Mouse (Mus musculus): ENCODE results near the gene R3hdm1. TPM values are rescaled to one million over a fixed set of nuclear protein-coding genes. Genes with fewer than 3 reads are reported as not detected.
A peak's percentile ranks its signal among the peaks of the same experiment; 100 is the strongest.

Gene R3hdm1
- polyA plus RNA-seq (2015; fragmentation: Nextera tagmentation; extraction: Ambion mirVana), result 88.4 and 88.8 TPM in 2 replicates

DNA sequence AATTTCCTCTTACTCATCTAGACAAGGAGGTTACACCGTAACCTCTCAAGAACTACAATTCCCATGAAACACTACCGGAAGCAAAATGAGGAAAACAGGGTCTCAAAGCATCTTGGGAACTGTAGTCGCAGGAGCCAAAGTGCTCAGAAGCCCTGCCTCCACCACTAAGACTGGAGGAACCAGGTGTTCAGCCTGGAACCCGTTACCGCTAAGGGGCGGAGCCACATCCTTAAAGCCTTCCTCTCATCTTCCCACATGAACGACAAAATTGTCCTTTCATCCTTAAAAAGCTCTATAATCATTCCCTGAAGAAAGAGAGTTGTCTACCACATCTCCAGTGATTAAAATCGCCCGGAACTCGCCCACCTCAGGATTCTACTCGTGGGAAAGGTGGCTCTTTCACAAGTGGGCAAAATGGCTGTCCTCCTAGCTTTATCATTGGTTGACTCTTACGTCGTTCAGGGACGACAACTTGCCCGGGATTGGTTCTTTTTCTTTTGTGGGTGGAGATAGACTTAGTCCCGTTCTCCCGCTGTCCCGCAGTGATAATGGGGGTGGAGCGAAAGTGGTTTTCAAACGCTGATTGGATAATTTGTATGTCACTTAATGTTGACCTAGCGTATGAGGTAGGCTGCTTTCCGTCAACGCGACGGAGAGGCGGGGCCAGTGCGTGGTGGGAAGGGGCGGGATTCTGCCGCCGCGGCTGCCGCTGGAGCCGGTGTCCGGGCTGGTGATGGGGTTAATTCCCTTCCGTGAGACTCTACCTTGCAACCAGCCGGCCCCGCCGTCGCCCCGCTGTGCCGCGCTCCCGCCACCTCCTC, at the start of gene R3hdm1, which contains the start of gene Zranb3:
R3hdm1 (plus strand) TSS at position 661 of the 821 bp plus-strand sequence.
Zranb3 (minus strand) TSS at position 407 of the 821 bp plus-strand sequence.
- under 1% methylated on average over 43 of the region's 43 CpGs for WGBS
- ATAC-seq (ENCODE audit: insufficient number of reproducible peaks, insufficient read depth, low FRiP score, low TSS enrichment, low read depth), result peak; percentile 97
- H3K4me1 ChIP-seq, result peaks cover 8% of the 10 kb centered on the region

DNA sequence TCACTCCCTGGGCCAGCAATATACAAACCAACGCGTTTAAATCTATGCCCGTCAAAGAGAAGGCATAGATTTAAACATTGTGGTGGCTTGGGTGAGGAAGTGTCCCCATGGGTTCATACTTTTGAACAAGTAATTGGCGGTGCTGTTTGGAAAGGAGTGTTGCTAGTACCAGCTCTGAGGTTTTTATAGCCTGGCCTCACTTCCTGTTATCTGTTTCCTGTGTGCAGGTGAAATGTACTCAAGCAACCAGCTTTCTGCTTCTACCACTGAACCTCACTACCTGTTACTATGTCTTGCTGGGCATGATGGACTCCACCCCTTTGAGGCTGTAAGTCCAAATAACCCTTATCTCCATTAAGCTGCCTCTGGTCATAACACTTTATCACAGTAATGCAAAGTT, 45.8 kb upstream of the R3hdm1 start:
- 96% methylated on average over 4 of the region's 4 CpGs for WGBS
- Histone ChIP-seq H3K9ac (no peak overlapping the region), H3K4me1 (no peaks in the 10 kb centered on the region), H3K9me3 (no peaks in the 10 kb centered on the region), H3K36me3 (no peaks in the 10 kb centered on the region), H3K4me2 (no peak overlapping the region), H3K4me3 (no peak overlapping the region), H3K27ac (no peak overlapping the region), H3K27me3 (no peaks in the 10 kb centered on the region)
- no peak for ATAC-seq (ENCODE audit: insufficient number of reproducible peaks, insufficient read depth, low FRiP score, low TSS enrichment, low read depth)

More for the DNA sequence above, at the start of gene R3hdm1, which contains the start of gene Zranb3:
- peak within 1 kb of the TSS; percentile 89 for H3K27ac ChIP-seq
- H3K4me2 ChIP-seq, result peak within 1 kb of the TSS; percentile 77
- H3K27me3 ChIP-seq, result no peaks in the 10 kb centered on the region
- no peaks in the 10 kb centered on the region for H3K36me3 ChIP-seq
- peak within 1 kb of the TSS; percentile 92 for H3K9ac ChIP-seq
- H3K4me3 ChIP-seq, result peak within 1 kb of the TSS; percentile 97
- no peaks in the 10 kb centered on the region for H3K9me3 ChIP-seq

DNA sequence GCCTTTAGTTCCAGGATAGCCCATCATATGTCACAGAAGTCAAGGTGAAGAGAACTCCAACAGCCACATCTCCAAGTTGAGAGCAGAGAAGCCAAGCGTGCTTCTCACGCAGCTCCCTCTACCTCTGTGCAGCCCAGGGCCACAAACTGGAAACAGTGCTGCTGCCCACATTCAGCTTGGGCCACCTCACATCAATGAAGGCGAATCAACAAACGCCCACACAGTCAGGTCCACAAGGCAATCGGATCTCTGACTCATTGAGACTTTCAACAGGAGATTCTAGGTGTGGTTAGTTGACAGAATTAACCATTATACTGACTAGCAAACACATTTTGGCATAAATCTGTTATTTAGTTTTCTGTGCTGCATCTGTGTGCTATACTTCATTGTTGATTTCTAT, 44.5 kb upstream of the R3hdm1 start:
- Histone ChIP-seq H3K36me3 (no peaks in the 10 kb centered on the region), H3K9ac (no peak overlapping the region), H3K9me3 (no peaks in the 10 kb centered on the region), H3K4me2 (no peak overlapping the region), H3K4me1 (no peaks in the 10 kb centered on the region), H3K4me3 (no peak overlapping the region), H3K27me3 (no peaks in the 10 kb centered on the region), H3K27ac (no peak overlapping the region)
- no peak for ATAC-seq (ENCODE audit: insufficient number of reproducible peaks, insufficient read depth, low FRiP score, low TSS enrichment, low read depth)
- 87% methylated on average over 5 of the region's 5 CpGs for WGBS

DNA sequence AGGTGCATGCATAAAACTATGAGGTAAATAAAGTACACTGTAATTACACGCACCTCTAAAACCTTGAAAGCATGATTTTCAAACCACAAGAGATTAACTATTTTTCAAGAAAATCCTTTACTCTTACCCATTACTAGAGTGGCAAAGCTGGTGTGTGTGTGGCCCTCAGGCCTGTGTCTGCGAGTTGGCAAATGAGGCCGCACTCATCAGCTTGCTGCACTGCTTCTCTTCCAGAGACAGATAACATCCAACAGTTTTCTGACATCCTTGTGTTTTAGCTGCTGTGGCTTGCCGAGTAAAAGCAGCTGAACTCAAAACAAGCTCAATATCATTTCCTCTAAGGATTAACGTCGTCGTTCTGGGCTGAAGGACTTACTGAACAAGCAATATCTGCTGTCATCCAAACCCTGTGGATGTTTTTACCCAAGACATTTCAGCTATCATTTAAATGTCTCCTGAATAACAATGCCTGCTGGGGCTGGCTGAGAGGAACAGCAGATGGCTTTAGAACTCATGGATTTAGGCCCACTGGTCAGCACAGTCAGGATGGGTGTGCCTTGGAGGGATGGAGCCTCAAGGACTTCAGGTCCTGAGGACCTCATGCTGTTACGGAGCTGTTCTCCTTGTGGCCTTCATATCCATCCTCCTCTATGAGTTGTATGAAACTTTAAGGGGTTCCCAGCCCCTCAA, 42.3 kb upstream of the R3hdm1 start:
- no peaks in the 10 kb centered on the region for H3K27me3 ChIP-seq
- H3K4me2 ChIP-seq, result no peak overlapping the region
- H3K9me3 ChIP-seq, result no peaks in the 10 kb centered on the region
- ATAC-seq (ENCODE audit: insufficient number of reproducible peaks, insufficient read depth, low FRiP score, low TSS enrichment, low read depth), result no peak
- 64% methylated on average over 8 of the region's 8 CpGs for WGBS
- no peaks in the 10 kb centered on the region for H3K36me3 ChIP-seq
- no peak overlapping the region for H3K9ac ChIP-seq
- no peak overlapping the region; the same call in 1 of the 2 replicates for H3K27ac ChIP-seq
- H3K4me1 ChIP-seq, result no peaks in the 10 kb centered on the region
- no peak overlapping the region for H3K4me3 ChIP-seq

- no peaks in the 10 kb centered on the region for H3K4me1 ChIP-seq
- H3K27me3 ChIP-seq, result no peaks in the 10 kb centered on the region
- H3K36me3 ChIP-seq, result no peaks in the 10 kb centered on the region
- ATAC-seq (ENCODE audit: insufficient number of reproducible peaks, insufficient read depth, low FRiP score, low TSS enrichment, low read depth), result no peak
- H3K4me3 ChIP-seq, result no peak overlapping the region
- WGBS, result 80% methylated on average over 1 of the region's 1 CpGs
- no peak overlapping the region for H3K27ac ChIP-seq
- no peaks in the 10 kb centered on the region for H3K9me3 ChIP-seq
- no peak overlapping the region for H3K9ac ChIP-seq
- no peak overlapping the region for H3K4me2 ChIP-seq
Observed at GRCm38 (mm10) chr1:128061401-128061800, 41.7 kb upstream of the R3hdm1 start.

GRCm38 (mm10) chr1:128062167-128062566, 40.9 kb upstream of the R3hdm1 start:
- Histone ChIP-seq H3K36me3 (no peaks in the 10 kb centered on the region), H3K9me3 (no peaks in the 10 kb centered on the region), H3K9ac (no peak overlapping the region), H3K4me2 (no peak overlapping the region), H3K4me3 (no peak overlapping the region), H3K27me3 (no peaks in the 10 kb centered on the region), H3K27ac (no peak overlapping the region), H3K4me1 (no peaks in the 10 kb centered on the region)
- whole genome bisulfite sequencing, result 79% methylated on average over 1 of the region's 1 CpGs
- ATAC-seq (ENCODE audit: insufficient number of reproducible peaks, insufficient read depth, low FRiP score, low TSS enrichment, low read depth), result no peak

- H3K27me3 ChIP-seq, result no peaks in the 10 kb centered on the region
- H3K36me3 ChIP-seq, result no peaks in the 10 kb centered on the region
- no peaks in the 10 kb centered on the region for H3K9me3 ChIP-seq
- no peak overlapping the region for H3K4me2 ChIP-seq
- no peak for ATAC-seq (ENCODE audit: insufficient number of reproducible peaks, insufficient read depth, low FRiP score, low TSS enrichment, low read depth)
- H3K27ac ChIP-seq, result no peak overlapping the region
- no peaks in the 10 kb centered on the region for H3K4me1 ChIP-seq
- H3K4me3 ChIP-seq, result no peak overlapping the region
- WGBS, result 84% methylated on average over 6 of the region's 6 CpGs
- no peak overlapping the region for H3K9ac ChIP-seq
Observed at GRCm38 (mm10) chr1:128064716-128065115, 38.4 kb upstream of the R3hdm1 start.

GRCm38 (mm10) chr1:128068945-128069397, 34.1 kb upstream of the R3hdm1 start:
- Histone ChIP-seq H3K9me3 (no peaks in the 10 kb centered on the region), H3K27ac (no peak overlapping the region), H3K4me1 (no peaks in the 10 kb centered on the region), H3K36me3 (no peaks in the 10 kb centered on the region), H3K9ac (no peak overlapping the region), H3K4me3 (no peak overlapping the region), H3K4me2 (no peak overlapping the region), H3K27me3 (no peaks in the 10 kb centered on the region)
- ATAC-seq (ENCODE audit: insufficient number of reproducible peaks, insufficient read depth, low FRiP score, low TSS enrichment, low read depth), result no peak
- WGBS, result 85% methylated on average over 2 of the region's 2 CpGs

DNA sequence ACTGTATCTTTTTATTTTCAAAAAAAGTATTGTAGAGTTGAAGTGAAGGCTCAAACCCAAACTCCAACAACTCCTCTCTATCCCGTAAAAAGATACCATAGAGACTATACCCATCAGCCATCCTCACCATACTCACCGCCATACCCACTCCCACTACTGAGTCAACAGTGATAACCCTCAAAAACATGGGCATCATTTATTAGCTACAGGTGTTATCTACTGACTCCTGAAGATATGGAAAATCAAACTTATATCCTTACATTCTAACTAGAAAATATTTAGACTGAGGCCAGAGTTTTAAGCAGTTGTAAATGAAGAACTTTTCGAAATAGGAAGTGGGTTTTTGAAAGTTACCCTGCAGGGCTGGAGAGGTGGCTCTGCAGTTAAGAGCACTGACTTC, 33.1 kb upstream of the R3hdm1 start:
- H3K4me1 ChIP-seq, result no peaks in the 10 kb centered on the region
- no peak overlapping the region for H3K27ac ChIP-seq
- whole genome bisulfite sequencing, result 94% methylated on average over 3 of the region's 3 CpGs
- H3K9ac ChIP-seq, result no peak overlapping the region
- no peaks in the 10 kb centered on the region for H3K9me3 ChIP-seq
- no peaks in the 10 kb centered on the region for H3K27me3 ChIP-seq
- ATAC-seq (ENCODE audit: insufficient number of reproducible peaks, insufficient read depth, low FRiP score, low TSS enrichment, low read depth), result no peak
- H3K36me3 ChIP-seq, result no peaks in the 10 kb centered on the region
- no peak overlapping the region for H3K4me2 ChIP-seq
- no peak overlapping the region for H3K4me3 ChIP-seq

DNA sequence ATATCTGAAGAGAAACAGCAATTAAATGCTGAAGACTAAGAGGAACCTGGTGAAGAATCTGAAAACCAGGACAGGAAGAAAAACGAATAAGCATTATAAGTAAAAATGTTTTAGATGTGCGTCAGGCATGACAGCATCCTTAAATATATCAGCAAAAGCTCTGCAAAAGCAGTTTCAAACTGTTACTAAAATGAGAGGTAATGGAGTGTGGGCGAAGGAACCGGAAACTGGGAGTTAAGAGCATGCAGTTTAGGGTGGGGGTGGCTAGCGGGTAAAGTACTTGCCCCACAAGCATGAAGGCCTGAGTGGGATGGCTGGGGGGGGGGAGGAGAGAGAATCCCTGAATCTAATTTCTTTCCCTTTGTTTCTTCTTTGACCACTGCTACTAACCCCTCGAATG, 30.1 kb upstream of the R3hdm1 start:
- 94% methylated on average over 6 of the region's 6 CpGs for WGBS
- H3K36me3 ChIP-seq, result no peaks in the 10 kb centered on the region
- no peaks in the 10 kb centered on the region for H3K27me3 ChIP-seq
- H3K4me3 ChIP-seq, result no peak overlapping the region
- H3K4me1 ChIP-seq, result no peaks in the 10 kb centered on the region
- no peak overlapping the region for H3K4me2 ChIP-seq
- no peak overlapping the region for H3K9ac ChIP-seq
- H3K9me3 ChIP-seq, result no peaks in the 10 kb centered on the region
- no peak for ATAC-seq (ENCODE audit: insufficient number of reproducible peaks, insufficient read depth, low FRiP score, low TSS enrichment, low read depth)
- no peak overlapping the region for H3K27ac ChIP-seq

DNA sequence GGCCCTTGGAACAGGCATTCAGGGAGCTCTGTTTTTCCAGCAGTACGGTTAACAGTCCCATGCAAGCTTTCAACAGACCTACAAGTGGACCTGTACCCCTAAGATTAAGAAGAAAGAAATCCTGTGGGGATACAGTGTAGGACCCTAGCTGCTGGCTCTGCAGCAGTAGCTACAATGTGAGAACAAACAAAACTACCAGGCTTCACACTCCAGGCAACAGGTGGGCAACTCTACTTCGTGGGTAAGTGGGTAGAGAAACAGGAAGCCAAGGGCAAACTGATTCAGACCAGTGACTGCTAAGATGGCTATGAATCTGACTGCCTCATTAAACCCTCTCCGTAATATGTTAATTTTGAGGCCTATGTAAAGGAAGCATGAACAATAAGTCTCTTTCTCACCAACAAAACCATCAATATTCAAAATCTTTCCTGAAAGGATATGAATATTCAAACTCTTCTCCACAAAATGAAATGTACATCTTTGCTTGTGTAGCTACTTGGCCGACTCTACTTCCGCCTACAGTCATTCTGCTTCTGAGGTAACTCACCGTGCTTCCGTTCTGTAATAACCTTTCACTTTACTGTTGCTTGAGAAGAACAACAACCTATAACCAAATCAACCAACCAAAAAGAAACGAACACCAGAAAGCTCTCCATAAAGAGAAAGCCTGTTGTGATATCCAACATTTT, 26.2 kb upstream of the R3hdm1 start:
- H3K27ac ChIP-seq, result no peak overlapping the region
- ATAC-seq (ENCODE audit: insufficient number of reproducible peaks, insufficient read depth, low FRiP score, low TSS enrichment, low read depth), result no peak
- H3K36me3 ChIP-seq, result peaks cover 2% of the 10 kb centered on the region; the same call in 1 of the 2 replicates
- H3K9me3 ChIP-seq, result no peaks in the 10 kb centered on the region
- WGBS, result 93% methylated on average over 8 of the region's 8 CpGs
- no peak overlapping the region for H3K9ac ChIP-seq
- no peak overlapping the region for H3K4me2 ChIP-seq
- H3K4me1 ChIP-seq, result no peaks in the 10 kb centered on the region
- H3K4me3 ChIP-seq, result no peak overlapping the region
- no peaks in the 10 kb centered on the region for H3K27me3 ChIP-seq
